Mouse (Mus musculus): Measurements from ENCODE around the gene Smarcb1. TPM values are rescaled to one million over a fixed set of nuclear protein-coding genes. Genes with fewer than 3 reads are reported as not detected.
A peak's percentile ranks its signal among the peaks of the same experiment; 100 is the strongest.

Smarcb1 gene
- polyA plus RNA-seq, 1 experiment = 43.2 TPM

DNA sequence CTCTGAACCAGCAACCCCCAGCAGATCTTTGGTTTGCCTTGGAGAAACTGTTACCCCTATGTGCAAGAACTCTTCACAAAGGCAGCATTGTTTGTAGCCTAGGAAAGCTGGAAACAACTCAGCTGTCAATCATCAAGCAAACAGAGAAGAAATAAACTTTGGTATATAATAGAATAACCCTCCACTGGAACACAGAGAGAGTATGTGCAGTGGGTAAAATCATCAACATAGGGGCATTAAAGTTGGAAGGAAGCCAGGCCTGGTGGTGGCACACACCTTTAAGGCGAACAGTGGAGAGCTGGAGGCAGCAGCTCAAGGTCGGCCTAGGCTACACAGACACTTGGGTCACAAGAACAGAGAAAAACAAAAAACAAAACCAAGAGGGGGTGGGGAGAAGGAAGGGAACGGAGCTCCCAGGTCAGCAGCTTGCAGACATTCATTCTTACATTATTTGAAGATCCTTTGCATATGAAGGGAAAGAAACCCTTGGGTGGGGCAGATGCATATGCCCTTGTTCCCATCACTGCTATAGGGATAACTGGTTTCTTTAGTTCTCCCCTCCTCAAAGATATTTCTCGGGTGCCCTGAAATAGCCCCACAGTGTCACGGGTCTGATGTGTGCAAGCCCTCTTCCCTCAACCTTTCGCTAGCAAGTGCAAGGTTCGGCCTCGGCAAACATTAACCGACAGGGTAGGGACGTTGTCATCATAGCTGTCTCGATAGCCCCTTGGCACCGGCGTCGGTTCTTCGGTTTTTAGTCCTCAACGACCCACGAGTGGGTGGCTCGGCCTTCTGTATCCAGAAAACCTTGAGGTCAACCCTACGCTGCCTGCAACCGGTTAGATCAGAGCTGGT is 39.6 kb downstream of the Smarcb1 start:
- WGBS = 65% methylated on average over 20 of the region's 20 CpGs
- Histone ChIP-seq H3K36me3 (ENCODE audit: control insufficient read depth, insufficient read depth, low read length) (no peaks in the 10 kb centered on the region), H3K4me1 (ENCODE audit: control insufficient read depth, insufficient read depth, insufficient read length) (no peaks in the 10 kb centered on the region; the same call in 1 of the 2 replicates), H3K27me3 (ENCODE audit: control insufficient read depth, insufficient read depth, low read length) (no peaks in the 10 kb centered on the region; the same call in 1 of the 2 replicates), H3K27ac (ENCODE audit: insufficient read depth, low read length) (no peak overlapping the region), H3K4me3 (ENCODE audit: extremely low read depth, insufficient read depth, insufficient read length) (no peak overlapping the region)
- no peak for TF ChIP-seq CTCF (IDR thresholded peaks at IDR 0.05; ENCODE audit: extremely low read depth, insufficient read depth, insufficient read length, insufficient replicate concordance)
- TF ChIP-seq POLR2A (IDR thresholded peaks at IDR 0.05; ENCODE audit: low read depth, low read length) = no peak
- DNase-seq (ENCODE audit: low read depth in 1 of 2, low spot score in 2 of 2) = no peak

GRCm38 (mm10) chr10:75880771-75881577 is 40.4 kb downstream of the Smarcb1 start:
- Histone ChIP-seq H3K36me3 (ENCODE audit: control insufficient read depth, insufficient read depth, low read length) (no peaks in the 10 kb centered on the region), H3K27ac (ENCODE audit: insufficient read depth, low read length) (no peak overlapping the region), H3K27me3 (ENCODE audit: control insufficient read depth, insufficient read depth, low read length) (no peaks in the 10 kb centered on the region; the same call in 1 of the 2 replicates), H3K4me1 (ENCODE audit: control insufficient read depth, insufficient read depth, insufficient read length) (no peaks in the 10 kb centered on the region; the same call in 1 of the 2 replicates), H3K4me3 (ENCODE audit: extremely low read depth, insufficient read depth, insufficient read length) (no peak overlapping the region)
- TF ChIP-seq CTCF (IDR thresholded peaks at IDR 0.05; ENCODE audit: extremely low read depth, insufficient read depth, insufficient read length, insufficient replicate concordance) (no peak), POLR2A (IDR thresholded peaks at IDR 0.05; ENCODE audit: low read depth, low read length) (no peak)
- 78% methylated on average over 6 of the region's 6 CpGs for WGBS
- DNase-seq (ENCODE audit: low read depth in 1 of 2, low spot score in 2 of 2) = no peak

- no peaks in the 10 kb centered on the region for H3K36me3 ChIP-seq (ENCODE audit: control insufficient read depth, insufficient read depth, low read length)
- H3K27ac ChIP-seq (ENCODE audit: insufficient read depth, low read length) = no peak overlapping the region
- H3K27me3 ChIP-seq (ENCODE audit: control insufficient read depth, insufficient read depth, low read length) = no peaks in the 10 kb centered on the region; the same call in 1 of the 2 replicates
- 94% methylated on average over 10 of the region's 10 CpGs for WGBS
- H3K4me1 ChIP-seq (ENCODE audit: control insufficient read depth, insufficient read depth, insufficient read length) = no peaks in the 10 kb centered on the region; the same call in 1 of the 2 replicates
- no peak for TF ChIP-seq POLR2A (IDR thresholded peaks at IDR 0.05; ENCODE audit: low read depth, low read length)
- no peak for TF ChIP-seq CTCF (IDR thresholded peaks at IDR 0.05; ENCODE audit: extremely low read depth, insufficient read depth, insufficient read length, insufficient replicate concordance)
- H3K4me3 ChIP-seq (ENCODE audit: extremely low read depth, insufficient read depth, insufficient read length) = no peak overlapping the region
- no peak for DNase-seq (ENCODE audit: low read depth in 1 of 2, low spot score in 2 of 2)
Measured at GRCm38 (mm10) chr10:75880351-75880750, 41.1 kb downstream of the Smarcb1 start.

- no peak for DNase-seq (ENCODE audit: low read depth in 1 of 2, low spot score in 2 of 2)
- TF ChIP-seq CTCF (IDR thresholded peaks at IDR 0.05; ENCODE audit: extremely low read depth, insufficient read depth, insufficient read length, insufficient replicate concordance) = no peak
- no peak for TF ChIP-seq POLR2A (IDR thresholded peaks at IDR 0.05; ENCODE audit: low read depth, low read length)
- 86% methylated on average over 3 of the region's 3 CpGs for WGBS
Measured at GRCm38 (mm10) chr10:75878836-75879235, 42.6 kb downstream of the Smarcb1 start.

DNA sequence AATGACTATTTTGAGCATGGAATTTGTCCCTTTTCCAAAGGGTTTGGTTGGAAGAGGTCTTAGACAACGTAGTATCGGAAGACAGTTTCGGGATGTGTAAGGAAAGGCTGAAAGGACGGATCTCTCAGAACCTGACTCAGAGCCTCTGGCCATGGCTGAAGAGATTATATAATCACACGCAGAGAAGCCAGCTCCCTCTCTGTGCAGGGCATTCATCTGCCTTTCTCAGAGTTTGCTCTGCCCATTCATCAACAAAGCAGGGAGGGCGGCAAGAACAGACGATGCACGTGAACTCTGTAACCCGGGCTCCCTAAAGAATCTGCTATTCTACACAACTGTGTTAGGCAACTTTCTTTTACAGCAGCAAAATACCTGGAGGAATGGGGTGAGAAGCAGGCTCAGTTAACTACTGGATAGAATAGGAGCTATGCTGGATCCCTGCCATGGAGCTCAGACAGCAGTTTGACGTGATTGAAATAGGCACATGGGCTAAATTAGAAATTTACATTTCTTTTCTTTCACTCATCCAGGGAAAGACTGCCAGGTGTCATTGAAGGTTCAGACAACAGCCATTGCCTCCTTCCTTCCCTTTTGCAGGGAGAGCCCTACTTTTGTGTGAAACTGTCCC is 47.8 kb downstream of the Smarcb1 start:
- Histone ChIP-seq H3K36me3 (ENCODE audit: control insufficient read depth, insufficient read depth, low read length) (no peaks in the 10 kb centered on the region), H3K4me1 (ENCODE audit: control insufficient read depth, insufficient read depth, insufficient read length) (no peaks in the 10 kb centered on the region), H3K27me3 (ENCODE audit: control insufficient read depth, insufficient read depth, low read length) (no peaks in the 10 kb centered on the region), H3K27ac (ENCODE audit: insufficient read depth, low read length) (no peak overlapping the region), H3K4me3 (ENCODE audit: extremely low read depth, insufficient read depth, insufficient read length) (no peak overlapping the region)
- no peak for DNase-seq (ENCODE audit: low read depth in 1 of 2, low spot score in 2 of 2)
- TF ChIP-seq POLR2A (IDR thresholded peaks at IDR 0.05; ENCODE audit: low read depth, low read length) = no peak
- no peak for TF ChIP-seq CTCF (IDR thresholded peaks at IDR 0.05; ENCODE audit: extremely low read depth, insufficient read depth, insufficient read length, insufficient replicate concordance)
- WGBS = 77% methylated on average over 10 of the region's 10 CpGs

More at GRCm38 (mm10) chr10:75878836-75879235, 42.6 kb downstream of the Smarcb1 start:
- H3K36me3 ChIP-seq (ENCODE audit: control insufficient read depth, insufficient read depth, low read length) = no peaks in the 10 kb centered on the region
- H3K27ac ChIP-seq (ENCODE audit: insufficient read depth, low read length) = no peak overlapping the region
- no peaks in the 10 kb centered on the region; the same call in 1 of the 2 replicates for H3K27me3 ChIP-seq (ENCODE audit: control insufficient read depth, insufficient read depth, low read length)
- no peak overlapping the region for H3K4me3 ChIP-seq (ENCODE audit: extremely low read depth, insufficient read depth, insufficient read length)
- H3K4me1 ChIP-seq (ENCODE audit: control insufficient read depth, insufficient read depth, insufficient read length) = no peaks in the 10 kb centered on the region; the same call in 1 of the 2 replicates

DNA sequence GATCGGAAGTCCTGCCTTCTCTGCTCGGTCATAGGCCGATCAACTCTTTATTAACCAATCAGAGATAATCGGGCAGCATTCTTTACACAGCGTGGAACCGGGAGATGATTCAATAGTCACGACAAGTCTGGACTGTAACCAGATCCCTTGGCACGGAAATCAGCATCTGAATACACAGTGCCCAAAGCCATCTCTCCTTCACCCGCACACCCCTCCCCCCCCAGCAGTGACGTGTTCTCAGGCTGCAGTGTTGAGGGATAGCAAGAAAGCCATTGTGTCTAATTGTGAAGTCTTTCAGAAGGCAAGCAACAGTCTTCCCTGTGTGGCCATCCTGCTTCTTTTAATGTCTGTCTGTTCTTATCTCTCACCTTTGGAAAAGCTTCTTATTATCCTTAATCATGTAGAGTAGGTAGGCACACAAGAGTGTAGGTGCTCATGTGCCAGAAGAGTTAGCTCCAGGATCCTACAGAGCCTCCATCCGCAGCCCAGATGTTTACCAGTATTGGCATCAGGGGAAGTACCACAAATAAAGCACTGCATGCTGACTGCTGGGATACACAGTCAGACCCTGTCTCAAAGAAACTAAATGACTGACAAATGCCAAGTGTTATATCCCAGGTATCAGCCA is 48.4 kb downstream of the Smarcb1 start:
- DNase-seq (ENCODE audit: low read depth in 1 of 2, low spot score in 2 of 2) = no peak
- no peaks in the 10 kb centered on the region for H3K4me1 ChIP-seq (ENCODE audit: control insufficient read depth, insufficient read depth, insufficient read length)
- peak overlapping the region; percentile 50 for H3K4me3 ChIP-seq (ENCODE audit: extremely low read depth, insufficient read depth, insufficient read length)
- TF ChIP-seq CTCF (IDR thresholded peaks at IDR 0.05; ENCODE audit: extremely low read depth, insufficient read depth, insufficient read length, insufficient replicate concordance) (no peak), POLR2A (IDR thresholded peaks at IDR 0.05; ENCODE audit: low read depth, low read length) (no peak)
- 15% methylated on average over 11 of the region's 11 CpGs for WGBS
- H3K36me3 ChIP-seq (ENCODE audit: control insufficient read depth, insufficient read depth, low read length) = no peaks in the 10 kb centered on the region
- no peak overlapping the region for H3K27ac ChIP-seq (ENCODE audit: insufficient read depth, low read length)
- no peaks in the 10 kb centered on the region for H3K27me3 ChIP-seq (ENCODE audit: control insufficient read depth, insufficient read depth, low read length)
